Mouse (Mus musculus) urinary bladder, postnatal 14 days (tissue): ENCODE results near the gene Sall4.
"Not testable (repeated sequence)": the region's sequence is repeated elsewhere in the genome, so short reads cannot be mapped to it uniquely, and the experiment has no call there.

Experiments used
- DNase-seq: peaks from one replicate; pipeline ENCODE4 v3.0.0; 2021; ENCODE audit warnings: low spot score

The Sall4 gene

GRCm38 (mm10) chr2:168744406-168744805, 23.3 kb downstream of the Sall4 start:
- DNase-seq, result not testable (repeated sequence)

GRCm38 (mm10) chr2:168742649-168743048, 25.1 kb downstream of the Sall4 start:
- DNase-seq, result peak; percentile 68

- peak; percentile 62 for DNase-seq
Measured at GRCm38 (mm10) chr2:168742059-168742627, 25.6 kb downstream of the Sall4 start, which contains the start of gene Atp9a. TSS of gene Atp9a (minus strand) at chr2:168742409.

GRCm38 (mm10) chr2:168741273-168742058, 26.3 kb downstream of the Sall4 start:
- DNase-seq, result peak; percentile 91

- DNase-seq, result no peak
Measured at GRCm38 (mm10) chr2:168740496-168740895, 27.2 kb downstream of the Sall4 start.

- DNase-seq, result no peak
Measured at GRCm38 (mm10) chr2:168738854-168739253, 28.9 kb downstream of the Sall4 start.

GRCm38 (mm10) chr2:168737878-168738277, 29.9 kb downstream of the Sall4 start:
- no peak for DNase-seq

- DNase-seq, result peak; percentile 72
Measured at GRCm38 (mm10) chr2:168734023-168734422, 33.7 kb downstream of the Sall4 start.

- DNase-seq, result no peak
Measured at GRCm38 (mm10) chr2:168731258-168731657, 36.5 kb downstream of the Sall4 start.

GRCm38 (mm10) chr2:168729736-168730135, 38.0 kb downstream of the Sall4 start:
- DNase-seq, result no peak

GRCm38 (mm10) chr2:168728045-168728444, 39.7 kb downstream of the Sall4 start:
- peak; percentile 47 for DNase-seq

- DNase-seq, result peak; percentile 40
Measured at GRCm38 (mm10) chr2:168726007-168726406, 41.7 kb downstream of the Sall4 start.

GRCm38 (mm10) chr2:168721313-168721712, 46.4 kb downstream of the Sall4 start:
- peak; percentile 57 for DNase-seq

- DNase-seq, result no peak
Measured at GRCm38 (mm10) chr2:168719742-168720141, 48.0 kb downstream of the Sall4 start.

GRCm38 (mm10) chr2:168718735-168719134, 49.0 kb downstream of the Sall4 start:
- DNase-seq, result no peak

- no peak for DNase-seq
Measured at GRCm38 (mm10) chr2:168718267-168718666, 49.5 kb downstream of the Sall4 start.

- DNase-seq, result no peak
Measured at GRCm38 (mm10) chr2:168712199-168713176, 55.3 kb downstream of the Sall4 start.

GRCm38 (mm10) chr2:168710979-168711378, 56.8 kb downstream of the Sall4 start:
- DNase-seq, result no peak

- DNase-seq, result no peak
Measured at GRCm38 (mm10) chr2:168707766-168708165, 60.0 kb downstream of the Sall4 start.

- DNase-seq, result no peak
Measured at GRCm38 (mm10) chr2:168702266-168702665, 65.5 kb downstream of the Sall4 start.
